12 mouse cellular contexts compared by ENCODE assay signal in genomic region chr9:52130348-52130747, GRCm38 (mm10). TPM values are rescaled to one million over a fixed set of nuclear protein-coding genes. Genes with fewer than 3 reads are reported as not detected.
DNase-seq lines count a peak whose midpoint lies in the region; ATAC-seq and TF ChIP-seq lines count a peak whose summit lies in the region.
"Had no signal": no experiment of that assay in that cellular context is flagged by ENCODE, and none has a peak within 500 bp of the region (broad histone marks: within the 10 kb centered on the region; RNA-seq: fewer than 3 reads in every experiment).

No protein-coding gene starts in this region.

- TF ChIP-seq CTCF in forebrain, postnatal 0 days (IDR thresholded peaks at IDR 0.05; ENCODE audit: low read depth), result peak; percentile 52

- no peaks in the 10 kb centered on the region for H3K9me3 ChIP-seq in forebrain, postnatal 0 days (ENCODE audit: low read length)
- no peaks in the 10 kb centered on the region for H3K9me3 ChIP-seq in forebrain, embryonic 16.5 days (ENCODE audit: control insufficient read depth, low read length)
- H3K9me3 ChIP-seq in kidney, embryonic 14.5 days (ENCODE audit: control insufficient read depth, low read length), result no peaks in the 10 kb centered on the region
- H3K9me3 ChIP-seq: limb, embryonic 13.5 days; neural tube, embryonic 12.5 days had no signal

- peaks cover 4% of the 10 kb centered on the region; the same call in 1 of the 2 replicates for H3K36me3 ChIP-seq in forebrain, postnatal 0 days (ENCODE audit: insufficient read depth)
- peaks cover 8% of the 10 kb centered on the region for H3K36me3 ChIP-seq in forebrain, embryonic 16.5 days (ENCODE audit: control insufficient read depth, insufficient read depth)
- peaks cover 9% of the 10 kb centered on the region; the same call in 1 of the 2 replicates for H3K36me3 ChIP-seq in kidney, embryonic 14.5 days (ENCODE audit: control insufficient read depth, insufficient read depth, low read length)

- H3K27ac ChIP-seq in forebrain, postnatal 0 days (ENCODE audit: low read depth, low read length), result no peak overlapping the region
- no peak overlapping the region for H3K27ac ChIP-seq in forebrain, embryonic 16.5 days (ENCODE audit: low read length)
- H3K27ac ChIP-seq in kidney, embryonic 14.5 days (ENCODE audit: low read depth, low read length), result no peak overlapping the region
- H3K27ac ChIP-seq: limb, embryonic 13.5 days; neural tube, embryonic 12.5 days had no signal

- DNase-seq in forebrain, postnatal 0 days, result peak; percentile 35
- DNase-seq in kidney, postnatal 36 days, result peak; percentile 23 to 60
- DNase-seq in right cerebral cortex, adult 2 months (ENCODE audit: low spot score in 2 of 2), result peak; percentile 37 to 60
- DNase-seq in right cerebral cortex, postnatal 36 days (ENCODE audit: low spot score in 2 of 2), result no peak
- peak; percentile 37 for DNase-seq in lung, postnatal 10 days
- DNase-seq in thymus, postnatal 10 days (ENCODE audit: low spot score in 2 of 2), result no peak
- DNase-seq: gastrocnemius, postnatal 10 days had no signal

- H3K27me3 ChIP-seq in forebrain, postnatal 0 days (ENCODE audit: insufficient read depth, low read length), result no peaks in the 10 kb centered on the region
- H3K27me3 ChIP-seq in forebrain, embryonic 16.5 days (replicated peaks; ENCODE audit: control insufficient read depth, insufficient read depth, low read length), result no peaks in the 10 kb centered on the region
- H3K27me3 ChIP-seq in kidney, embryonic 14.5 days (ENCODE audit: control insufficient read depth, insufficient read depth, low read length), result no peaks in the 10 kb centered on the region
- H3K27me3 ChIP-seq: limb, embryonic 13.5 days; megakaryocyte, embryonic 14.5 days; neural tube, embryonic 12.5 days had no signal

- H3K4me2 ChIP-seq in forebrain, postnatal 0 days (ENCODE audit: low read depth), result no peak overlapping the region
- H3K4me2 ChIP-seq in forebrain, embryonic 16.5 days (ENCODE audit: low read length), result no peak overlapping the region
- H3K4me2 ChIP-seq in kidney, embryonic 14.5 days (replicated peaks; ENCODE audit: low read depth, low read length), result no peak overlapping the region
- H3K4me2 ChIP-seq: limb, embryonic 13.5 days; neural tube, embryonic 12.5 days had no signal

- no peaks in the 10 kb centered on the region for H3K4me1 ChIP-seq in forebrain, postnatal 0 days (ENCODE audit: insufficient read depth)
- no peaks in the 10 kb centered on the region for H3K4me1 ChIP-seq in forebrain, embryonic 16.5 days (replicated peaks; ENCODE audit: control insufficient read depth, insufficient read depth, low read length)
- no peaks in the 10 kb centered on the region for H3K4me1 ChIP-seq in kidney, embryonic 14.5 days (ENCODE audit: control insufficient read depth, insufficient read depth, low read length)
- H3K4me1 ChIP-seq: limb, embryonic 13.5 days; neural tube, embryonic 12.5 days had no signal

- H3K9ac ChIP-seq in forebrain, postnatal 0 days, result no peak overlapping the region
- no peak overlapping the region for H3K9ac ChIP-seq in forebrain, embryonic 16.5 days (replicated peaks; ENCODE audit: low read depth, low read length)
- H3K9ac ChIP-seq in kidney, embryonic 14.5 days (ENCODE audit: low read depth, low read length), result no peak overlapping the region
- H3K9ac ChIP-seq: limb, embryonic 13.5 days; neural tube, embryonic 12.5 days had no signal

- ATAC-seq in forebrain, postnatal 0 days, result no peak
- ATAC-seq in forebrain, embryonic 16.5 days, result no peak
- ATAC-seq in kidney, embryonic 14.5 days (ENCODE audit: low FRiP score, low TSS enrichment), result no peak

- no peak overlapping the region for H3K4me3 ChIP-seq in forebrain, postnatal 0 days (ENCODE audit: low read depth, low read length)
- H3K4me3 ChIP-seq in forebrain, embryonic 16.5 days (replicated peaks; ENCODE audit: low read length), result no peak overlapping the region
- H3K4me3 ChIP-seq in kidney, embryonic 14.5 days (ENCODE audit: low read length), result no peak overlapping the region
- H3K4me3 ChIP-seq: limb, embryonic 13.5 days; megakaryocyte, embryonic 14.5 days; neural tube, embryonic 12.5 days had no signal

- 52% methylated on average over 4 of the region's 4 CpGs for WGBS in forebrain, postnatal 0 days
- 67% methylated on average over 4 of the region's 4 CpGs for WGBS in forebrain, embryonic 16.5 days
- 85% methylated on average over 4 of the region's 4 CpGs for WGBS in kidney, embryonic 14.5 days

RNA-seq across cellular contexts. Expression of gene Zc3h12c, which starts 38.0 kb away (rescaled TPM):
- total RNA-seq in forebrain, postnatal 0 days (2014; rRNA removed), result 12.1 and 18.5 TPM in 2 replicates
- 3.0 and 3.2 TPM in 2 replicates for polyA plus RNA-seq in forebrain, postnatal 0 days (2015; fragmentation: Nextera tagmentation; extraction: Ambion mirVana)
- 6.4 and 7.4 TPM in 2 replicates for polyA plus RNA-seq in forebrain, embryonic 16.5 days (2015; fragmentation: Nextera tagmentation; extraction: Ambion mirVana)
- polyA plus RNA-seq in kidney, embryonic 14.5 days (2014; fragmentation: Nextera tagmentation; extraction: Ambion mirVana), result 5.4 and 5.5 TPM in 2 replicates

Comparison
In these comparisons a context has a peak if more than half of its experiments do, and no peak if none do; other contexts are left out.
1. DNase-seq: peak in forebrain, postnatal 0 days (single experiment), kidney, postnatal 36 days (2 of 2), right cerebral cortex, adult 2 months (2 of 2) and lung, postnatal 10 days (single experiment); none in right cerebral cortex, postnatal 36 days (0 of 2) and thymus, postnatal 10 days (0 of 2).